Mouse (Mus musculus) megakaryocyte-erythroid progenitor cell, adult 5-6 weeks (primary cell): ENCODE measurements at regions not wholly inside any gene's neighbourhood (a gene's known extent, or its start where the extent isn't known, plus 50 kb on each side); places are given as distances from the start of the nearest gene placed in this dataset.
A peak's percentile ranks its signal among the peaks of the same experiment; 100 is the strongest.
"Not testable (repeated sequence)": the region's sequence is repeated elsewhere in the genome, so short reads cannot be mapped to it uniquely, and the experiment has no call there.

Source experiments
- ATAC-seq: replicated peaks from 2 replicates; pipeline ENCODE4 v1.8.0; 2016; ENCODE audit warnings: mild to moderate bottlenecking, inconsistent platforms; ENCODE audit not compliant: severe bottlenecking, poor library complexity, low FRiP score, low TSS enrichment

DNA sequence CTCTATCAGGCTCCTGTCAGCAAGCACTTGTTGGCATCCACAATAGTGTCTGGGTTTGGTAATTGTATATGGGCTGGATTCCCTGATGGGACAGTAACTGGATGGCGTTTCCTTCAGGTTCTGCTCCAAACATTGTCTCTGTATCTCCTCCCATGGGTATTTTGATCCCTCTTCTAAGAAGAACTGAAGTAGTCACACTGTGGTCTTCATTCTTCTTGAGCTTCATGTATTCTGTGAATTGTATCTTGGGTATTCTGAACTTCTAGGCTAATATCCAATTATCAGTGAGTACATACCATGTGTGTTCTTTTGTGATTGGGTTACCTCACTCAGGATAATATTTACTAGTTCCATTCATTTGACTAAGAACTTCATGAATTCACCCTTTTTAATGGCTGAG is 119.2 kb upstream of the Gm21119 start:
- not testable (repeated sequence) for ATAC-seq

DNA sequence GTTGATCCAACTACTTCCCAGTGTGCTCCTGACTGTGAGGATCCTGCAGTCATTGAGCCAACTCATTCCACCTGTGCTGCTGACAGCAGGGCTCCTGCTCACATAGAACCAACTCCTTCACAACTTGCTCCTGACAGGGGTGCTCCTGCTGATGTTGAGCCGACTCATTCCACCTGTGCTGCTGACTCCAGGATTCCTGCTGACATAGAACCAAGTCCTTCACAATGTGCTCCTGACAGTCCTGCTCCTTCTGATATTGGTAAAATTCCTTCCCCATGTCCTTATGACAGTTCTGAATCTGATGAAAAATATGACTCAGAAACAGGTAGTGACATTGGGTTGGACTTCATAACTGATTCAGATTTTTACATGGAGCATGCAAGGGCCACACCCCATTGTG is 100.8 kb upstream of the Gm21119 start:
- not testable (repeated sequence) for ATAC-seq

DNA sequence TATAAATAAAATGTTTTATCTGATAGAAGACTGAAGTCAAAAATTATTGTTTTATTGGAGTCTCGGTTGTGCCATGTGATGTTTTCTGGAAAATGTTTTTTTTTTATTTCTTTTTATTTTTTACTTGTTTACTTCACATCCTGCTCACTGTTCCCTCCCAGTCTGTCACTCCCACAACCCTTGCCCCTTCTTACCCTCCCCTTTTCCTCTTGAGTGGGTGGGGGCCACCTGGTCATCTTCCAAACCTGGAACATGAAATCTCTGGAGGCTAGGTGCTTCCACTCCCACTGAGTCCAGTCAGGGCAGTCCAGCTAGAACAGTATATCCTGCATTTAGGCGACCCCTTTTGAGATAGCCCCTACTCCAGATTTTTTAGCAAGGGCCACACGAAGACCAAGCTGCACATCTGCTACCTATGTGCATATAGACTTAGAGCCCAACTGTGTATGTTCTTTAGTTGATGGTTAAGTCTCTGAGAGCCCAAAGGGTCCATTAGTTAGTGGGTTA is 98.3 kb upstream of the Gm21119 start:
- not testable (repeated sequence) for ATAC-seq

DNA sequence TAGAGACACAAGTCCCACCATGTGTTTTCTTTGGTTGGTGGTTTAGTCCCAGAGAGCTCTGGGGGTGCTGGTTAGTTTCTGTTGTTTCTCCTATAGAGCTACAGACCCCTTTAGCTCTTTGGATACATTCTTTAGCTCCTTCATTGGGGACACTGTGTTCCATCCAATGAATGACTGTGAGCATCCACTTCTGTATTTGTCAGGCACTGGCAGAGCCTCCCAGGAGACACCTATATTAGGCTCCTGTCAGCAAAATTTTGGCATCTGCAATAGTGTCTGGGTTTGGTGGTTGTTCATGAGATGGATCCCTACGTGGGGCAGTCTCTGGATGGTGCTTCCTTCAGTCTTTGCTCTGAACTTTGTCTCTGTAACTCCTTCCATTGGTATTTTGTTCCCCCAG is 97.2 kb upstream of the Gm21119 start:
- ATAC-seq, result not testable (repeated sequence)

DNA sequence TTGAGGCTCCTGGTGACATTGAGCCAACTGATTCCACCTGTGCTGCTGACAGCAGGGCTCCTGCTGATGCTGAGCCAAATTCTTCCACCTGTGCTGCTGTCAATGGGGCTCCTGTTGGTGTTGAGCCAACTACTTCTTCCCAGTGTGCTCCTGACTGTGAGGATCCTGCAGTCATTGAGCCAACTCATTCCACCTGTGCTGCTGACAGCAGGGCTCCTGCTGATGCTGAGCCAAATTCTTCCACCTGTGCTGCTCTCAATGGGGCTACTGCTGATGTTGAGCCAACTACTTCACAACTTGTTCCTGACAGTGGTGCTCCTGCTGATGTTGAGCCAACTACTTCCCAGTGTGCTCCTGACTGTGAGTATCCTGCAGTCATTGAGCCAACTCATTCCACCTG is 90.2 kb upstream of the Gm21119 start:
- ATAC-seq, result not testable (repeated sequence)

DNA sequence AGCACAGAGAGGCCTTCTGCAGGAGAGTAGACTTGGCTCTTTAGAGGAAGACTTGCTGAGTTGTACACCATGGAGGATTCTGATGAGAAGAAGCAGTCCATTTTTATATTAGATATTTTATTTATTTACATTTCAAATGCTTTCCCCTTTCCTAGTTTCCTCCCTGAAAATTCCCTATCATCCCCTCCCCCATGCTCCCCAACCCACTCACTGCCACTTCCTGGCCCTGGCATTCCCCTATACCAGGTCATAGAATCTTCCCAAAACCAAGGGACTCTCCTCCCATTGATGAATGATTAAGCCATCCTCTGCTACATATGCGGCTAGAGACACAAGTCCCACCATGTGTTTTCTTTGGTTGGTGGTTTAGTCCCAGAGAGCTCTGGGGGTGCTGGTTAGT is 85.7 kb upstream of the Gm21119 start:
- ATAC-seq, result not testable (repeated sequence)

DNA sequence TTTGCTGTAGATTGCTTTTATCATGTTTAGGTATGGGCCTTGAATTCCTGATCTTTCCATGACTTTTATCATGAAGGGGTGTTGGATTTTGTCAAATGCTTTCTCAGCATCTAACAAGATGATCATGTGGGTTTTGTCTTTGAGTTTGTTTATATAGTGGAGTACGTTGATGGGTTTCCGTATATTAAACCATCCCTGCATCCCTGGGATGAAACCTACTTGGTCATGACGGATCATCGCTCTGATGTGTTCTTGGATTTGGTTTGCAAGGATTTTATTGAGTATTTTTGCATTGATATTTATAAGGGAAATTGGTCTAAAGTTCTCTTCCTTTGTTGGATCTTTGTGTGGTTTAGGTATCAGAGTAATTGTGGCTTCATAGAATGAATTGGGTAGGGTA is 75.7 kb upstream of the Gm21119 start:
- not testable (repeated sequence) for ATAC-seq

DNA sequence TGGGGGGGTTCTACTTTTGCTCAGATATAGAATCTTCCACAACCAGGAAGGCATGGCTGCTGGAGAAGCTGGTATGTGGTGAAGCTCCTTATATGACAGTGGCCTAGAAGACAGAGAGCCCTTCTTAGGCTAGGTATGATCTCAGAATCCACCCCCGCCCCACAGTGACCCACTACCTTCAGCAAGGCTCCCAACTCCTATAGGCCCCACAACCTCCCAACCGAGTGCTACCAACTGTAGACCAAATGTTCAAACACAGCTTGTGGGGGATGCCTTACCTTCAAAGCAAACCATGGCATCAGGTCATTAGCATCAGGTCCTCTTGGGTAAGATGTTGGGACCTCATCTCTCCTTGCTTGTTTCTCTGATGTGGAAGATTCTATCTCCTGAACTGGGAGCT is 70.6 kb upstream of the Gm21119 start:
- not testable (repeated sequence) for ATAC-seq

DNA sequence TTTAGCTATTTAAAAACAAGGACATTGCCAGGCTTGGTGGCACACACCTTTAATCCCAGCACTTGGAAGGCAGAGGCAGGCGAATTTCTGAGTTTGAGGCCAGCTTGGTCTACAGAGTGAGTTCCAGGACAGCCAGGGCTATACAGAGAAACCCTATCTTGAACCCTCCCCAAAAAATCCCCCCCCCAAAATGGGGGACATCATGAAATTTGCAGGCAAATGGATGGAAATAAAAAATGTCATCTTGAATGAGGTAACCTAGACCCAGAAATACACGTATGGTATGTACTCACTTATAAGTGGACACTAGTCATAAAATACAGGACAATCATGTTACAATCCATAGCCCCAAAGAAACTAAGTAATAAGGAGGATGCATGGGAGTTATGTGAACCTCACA is 69.4 kb upstream of the Gm21119 start:
- ATAC-seq, result not testable (repeated sequence)

DNA sequence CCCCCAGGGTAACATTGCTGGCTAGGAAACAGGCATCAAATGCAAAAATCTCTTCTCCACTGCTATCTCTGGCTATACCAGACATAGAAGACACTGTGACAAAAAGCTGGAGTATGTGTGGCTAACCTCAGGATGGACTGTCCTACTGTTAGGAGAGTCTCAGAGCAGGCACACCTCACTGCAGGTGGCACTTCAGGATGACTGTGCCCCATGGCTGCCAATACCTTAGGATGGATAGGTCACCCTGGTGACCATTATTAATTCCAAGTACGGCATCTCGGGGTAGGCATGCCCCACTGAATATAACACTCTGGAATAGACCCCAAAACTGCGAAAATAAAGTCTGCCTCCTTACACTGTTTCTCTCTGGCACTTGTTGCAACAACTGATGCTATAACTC is 68.3 kb upstream of the Gm21119 start:
- ATAC-seq, result not testable (repeated sequence)

DNA sequence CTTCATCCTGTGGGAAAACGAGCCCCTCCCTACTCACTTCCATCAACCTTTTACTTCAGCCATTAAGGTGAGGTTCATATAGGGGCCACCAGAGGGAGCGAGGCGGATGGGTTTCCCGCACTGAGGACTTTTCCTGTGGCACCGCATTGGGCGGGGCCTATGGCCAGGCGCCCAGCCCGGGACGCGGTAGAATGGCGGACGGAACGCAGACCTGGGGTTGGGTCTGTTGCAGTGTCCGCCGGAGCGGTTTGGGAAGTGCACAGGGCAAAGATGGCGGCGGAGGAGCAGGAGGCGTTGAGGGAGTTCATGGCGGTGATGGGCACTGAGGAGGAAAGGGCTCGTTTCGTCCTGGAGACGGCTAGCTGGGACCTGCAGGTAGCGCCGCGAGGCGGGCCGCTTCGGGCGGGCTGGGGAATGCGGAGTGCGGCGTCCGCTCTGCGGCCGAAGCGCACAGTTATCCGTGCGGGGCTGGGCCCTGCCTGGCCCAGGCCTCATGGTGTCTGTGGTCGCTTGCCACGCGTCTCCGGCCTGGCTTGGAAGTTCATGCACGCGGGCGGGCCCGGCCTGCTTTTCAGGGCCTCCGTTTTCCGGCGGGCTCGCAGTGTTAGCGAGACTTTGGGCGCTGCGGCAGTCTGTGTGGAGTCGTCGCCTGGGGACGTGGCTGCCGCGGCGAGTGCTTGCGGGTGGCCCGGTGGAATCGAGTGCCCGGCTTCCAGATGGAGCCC is 64.5 kb upstream of the Gm21119 start:
- peak; percentile 100 for ATAC-seq

DNA sequence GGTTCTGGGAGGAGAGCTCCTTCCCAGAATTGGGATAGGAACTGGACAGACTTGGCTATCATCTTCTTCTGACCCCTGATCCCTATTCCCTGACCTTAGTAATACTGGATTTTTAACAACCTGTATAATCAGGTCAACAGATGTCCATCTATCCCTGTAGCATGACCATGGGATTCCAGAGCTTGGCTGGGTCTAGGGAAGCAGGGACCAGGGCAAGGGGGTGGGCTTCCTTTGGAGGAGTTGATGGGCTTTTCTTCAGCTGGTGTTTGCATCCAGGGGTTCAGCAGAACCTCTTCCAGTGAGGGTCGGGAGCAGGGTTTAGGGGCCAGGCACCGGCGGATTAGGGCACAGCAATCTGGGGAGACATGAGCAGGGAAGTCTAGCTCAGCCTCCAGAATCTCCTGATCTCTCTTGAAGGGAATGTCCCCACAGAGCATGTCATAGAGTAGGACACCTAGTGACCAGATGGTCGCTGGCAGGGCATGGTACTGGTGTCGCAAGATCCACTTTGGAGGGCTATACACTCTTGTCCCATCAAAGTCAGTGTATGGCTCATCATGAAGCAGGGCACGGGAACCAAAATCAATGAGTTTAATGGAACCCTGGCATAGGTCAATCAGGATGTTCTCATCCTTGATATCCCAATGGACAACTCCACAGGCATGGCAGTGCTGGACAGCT is 58.1 kb upstream of the Gm21119 start:
- peak; percentile 52 for ATAC-seq

DNA sequence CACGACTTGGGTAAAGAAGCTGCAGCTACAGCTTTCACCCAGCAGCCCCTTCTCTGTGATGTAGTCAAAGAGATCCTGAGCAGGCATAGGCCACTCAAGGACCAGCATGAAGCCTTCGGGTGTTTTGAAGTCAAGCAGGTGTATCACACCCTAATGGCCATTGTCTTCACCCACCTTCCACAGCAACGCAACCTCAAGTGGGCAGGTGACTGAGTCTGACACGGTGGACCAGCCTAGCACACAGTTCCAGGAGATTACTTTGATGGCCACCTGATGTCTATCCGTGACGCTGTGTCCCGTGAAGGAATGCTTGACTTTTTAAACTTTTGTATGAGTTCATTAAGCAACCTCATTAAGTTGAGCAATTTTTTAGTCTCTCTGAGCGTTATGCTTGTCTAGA is 57.5 kb upstream of the Gm21119 start:
- peak; percentile 72 for ATAC-seq

DNA sequence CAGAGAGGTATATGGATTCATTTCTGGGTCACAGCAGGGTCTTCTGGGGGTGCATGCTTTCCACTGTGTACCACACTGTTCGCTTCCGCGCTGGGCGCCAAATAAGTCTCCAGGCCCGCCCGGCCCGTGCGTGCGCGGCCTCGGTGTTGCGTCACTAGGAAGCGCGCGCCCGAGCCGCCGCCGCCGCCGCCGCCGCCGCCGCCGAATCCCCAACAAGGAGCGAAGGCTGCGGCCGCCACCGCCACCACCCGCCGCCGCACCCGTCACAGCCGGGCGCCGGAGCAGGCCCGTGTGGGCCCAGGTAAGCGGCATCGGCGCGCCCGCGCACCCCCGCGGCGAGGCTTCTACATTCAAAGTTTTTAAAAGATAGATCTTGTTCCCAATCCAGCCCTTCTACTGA is 57.1 kb upstream of the Gm21119 start:
- peak; percentile 99 for ATAC-seq
